Comparison of ENCODE assay signal across 12 mouse cellular contexts in genomic region chr14:45445445-45445844, GRCm38 (mm10). TPM values are rescaled to one million over a fixed set of nuclear protein-coding genes. Genes with fewer than 3 reads are reported as not detected.
DNase-seq lines count a peak whose midpoint lies in the region; ATAC-seq lines count a peak whose summit lies in the region.
"Had no signal": no experiment of that assay in that cellular context is flagged by ENCODE, and none has a peak within 500 bp of the region (broad histone marks: within the 10 kb centered on the region; RNA-seq: fewer than 3 reads in every experiment).

No protein-coding gene starts in this region.

- no peak overlapping the region for H3K4me2 ChIP-seq in kidney, embryonic 16.5 days (replicated peaks; ENCODE audit: low read depth, low read length)
- H3K4me2 ChIP-seq in liver, embryonic 13.5 days: peak overlapping the region; percentile 32
- no peak overlapping the region for H3K4me2 ChIP-seq in forebrain, embryonic 15.5 days (replicated peaks)
- H3K4me2 ChIP-seq: neural tube, embryonic 12.5 days had no signal

- DNase-seq in kidney, postnatal 14 days: no peak
- peak; percentile 92 for DNase-seq in WW6 (ENCODE audit: low read depth, low spot score)
- peak; percentile 74 for DNase-seq in heart, embryonic 10.5 days (ENCODE audit: low spot score)
- DNase-seq in liver, embryonic 13.5 days: peak; percentile 33
- no peak for DNase-seq in layer of hippocampus, postnatal 36 days
- DNase-seq: adrenal gland, postnatal 36 days; cerebellum, postnatal 25 days; layer of hippocampus, adult 9-11 months had no signal

- ATAC-seq in kidney, embryonic 16.5 days (ENCODE audit: low FRiP score, low TSS enrichment): peak; percentile 62
- ATAC-seq in liver, embryonic 13.5 days (ENCODE audit: low read depth): peak; percentile 90
- no peak for ATAC-seq in frontal cortex, adult (ENCODE audit: low TSS enrichment)
- no peak for ATAC-seq in forebrain, embryonic 15.5 days (replicated peaks)

- H3K36me3 ChIP-seq in kidney, embryonic 16.5 days (ENCODE audit: insufficient read depth, low read length): no peaks in the 10 kb centered on the region
- no peaks in the 10 kb centered on the region for H3K36me3 ChIP-seq in heart, embryonic 10.5 days
- no peaks in the 10 kb centered on the region for H3K36me3 ChIP-seq in liver, embryonic 13.5 days
- no peaks in the 10 kb centered on the region for H3K36me3 ChIP-seq in forebrain, embryonic 15.5 days
- H3K36me3 ChIP-seq: neural tube, embryonic 12.5 days had no signal

- H3K9me3 ChIP-seq in kidney, embryonic 16.5 days (ENCODE audit: low read length): no peaks in the 10 kb centered on the region
- H3K9me3 ChIP-seq in heart, embryonic 10.5 days: no peaks in the 10 kb centered on the region
- H3K9me3 ChIP-seq in liver, embryonic 13.5 days (replicated peaks): no peaks in the 10 kb centered on the region
- no peaks in the 10 kb centered on the region for H3K9me3 ChIP-seq in forebrain, embryonic 15.5 days
- H3K9me3 ChIP-seq: neural tube, embryonic 12.5 days had no signal

- no peaks in the 10 kb centered on the region for H3K27me3 ChIP-seq in kidney, embryonic 16.5 days (ENCODE audit: insufficient read depth, low read length)
- H3K27me3 ChIP-seq in heart, embryonic 10.5 days (ENCODE audit: insufficient read depth, poor library complexity, severe bottlenecking): no peaks in the 10 kb centered on the region
- H3K27me3 ChIP-seq in liver, embryonic 13.5 days: no peaks in the 10 kb centered on the region
- no peaks in the 10 kb centered on the region for H3K27me3 ChIP-seq in forebrain, embryonic 15.5 days
- H3K27me3 ChIP-seq: neural tube, embryonic 12.5 days had no signal

- H3K4me1 ChIP-seq in kidney, embryonic 16.5 days (ENCODE audit: insufficient read depth, low read length): peaks cover 39% of the 10 kb centered on the region
- H3K4me1 ChIP-seq in heart, embryonic 10.5 days: peaks cover 23% of the 10 kb centered on the region
- peaks cover 30% of the 10 kb centered on the region for H3K4me1 ChIP-seq in liver, embryonic 13.5 days (replicated peaks)
- H3K4me1 ChIP-seq in forebrain, embryonic 15.5 days: no peaks in the 10 kb centered on the region
- H3K4me1 ChIP-seq: neural tube, embryonic 12.5 days had no signal

- H3K9ac ChIP-seq in kidney, embryonic 16.5 days (replicated peaks; ENCODE audit: low read length): no peak overlapping the region
- H3K9ac ChIP-seq in liver, embryonic 13.5 days: peak overlapping the region; percentile 28; the same call in 1 of the 2 replicates
- no peak overlapping the region for H3K9ac ChIP-seq in forebrain, embryonic 15.5 days (replicated peaks)
- H3K9ac ChIP-seq: neural tube, embryonic 12.5 days had no signal

- no peak overlapping the region for H3K4me3 ChIP-seq in kidney, embryonic 16.5 days (ENCODE audit: low read length)
- H3K4me3 ChIP-seq in heart, embryonic 10.5 days: no peak overlapping the region
- 0 out of 2 replicates have a peak overlapping the region, but pooled peaks have one; percentile 12 for H3K4me3 ChIP-seq in liver, embryonic 13.5 days (replicated peaks)
- H3K4me3 ChIP-seq in forebrain, embryonic 15.5 days: no peak overlapping the region
- H3K4me3 ChIP-seq: neural tube, embryonic 12.5 days had no signal

- 42% methylated on average over 12 of the region's 12 CpGs for WGBS in kidney, embryonic 16.5 days
- WGBS in heart, embryonic 10.5 days: 36% methylated on average over 12 of the region's 12 CpGs
- 26% methylated on average over 12 of the region's 12 CpGs for WGBS in liver, embryonic 13.5 days (ENCODE audit: insufficient replicate concordance)
- WGBS in forebrain, embryonic 15.5 days: 72% methylated on average over 12 of the region's 12 CpGs

- peak overlapping the region; percentile 1; the same call in 1 of the 2 replicates for H3K27ac ChIP-seq in kidney, embryonic 16.5 days (ENCODE audit: low read length)
- peak overlapping the region; percentile 81 for H3K27ac ChIP-seq in heart, embryonic 10.5 days
- H3K27ac ChIP-seq in liver, embryonic 13.5 days: peak overlapping the region; percentile 63
- H3K27ac ChIP-seq in forebrain, embryonic 15.5 days (replicated peaks): no peak overlapping the region
- H3K27ac ChIP-seq: neural tube, embryonic 12.5 days had no signal

RNA-seq across cellular contexts. Expression of gene Gnpnat1, which starts 40.7 kb away (rescaled TPM):
- 58.1 and 63.0 TPM in 2 replicates for polyA plus RNA-seq in kidney, embryonic 16.5 days (2015; fragmentation: Nextera tagmentation; extraction: Ambion mirVana)
- 34.9 and 54.4 TPM in 2 replicates for polyA plus RNA-seq in heart, embryonic 10.5 days (2016; fragmentation: Nextera tagmentation; extraction: Ambion mirVana)
- 31.9 and 39.9 TPM in 2 replicates for polyA plus RNA-seq in liver, embryonic 13.5 days (2015; fragmentation: Nextera tagmentation; extraction: Ambion mirVana)
- total RNA-seq in layer of hippocampus, postnatal 36 days (2021): 10 to 100 TPM; 18.9 to 19.2 TPM
- 22.1 and 23.2 TPM in 2 replicates for polyA plus RNA-seq in forebrain, embryonic 15.5 days (2015; fragmentation: Nextera tagmentation; extraction: Ambion mirVana)

Comparison
In these comparisons a context has a peak if more than half of its experiments do, and no peak if none do; other contexts are left out.
1. ATAC-seq: peak in kidney, embryonic 16.5 days (single experiment) and liver, embryonic 13.5 days (single experiment); none in frontal cortex, adult (single experiment) and forebrain, embryonic 15.5 days (single experiment).
2. DNase-seq: peak in WW6 (single experiment), heart, embryonic 10.5 days (single experiment) and liver, embryonic 13.5 days (single experiment); none in kidney, postnatal 14 days (single experiment) and layer of hippocampus, postnatal 36 days (0 of 2).